ENCODE assay signal across 12 mouse cellular contexts in the genomic region with DNA sequence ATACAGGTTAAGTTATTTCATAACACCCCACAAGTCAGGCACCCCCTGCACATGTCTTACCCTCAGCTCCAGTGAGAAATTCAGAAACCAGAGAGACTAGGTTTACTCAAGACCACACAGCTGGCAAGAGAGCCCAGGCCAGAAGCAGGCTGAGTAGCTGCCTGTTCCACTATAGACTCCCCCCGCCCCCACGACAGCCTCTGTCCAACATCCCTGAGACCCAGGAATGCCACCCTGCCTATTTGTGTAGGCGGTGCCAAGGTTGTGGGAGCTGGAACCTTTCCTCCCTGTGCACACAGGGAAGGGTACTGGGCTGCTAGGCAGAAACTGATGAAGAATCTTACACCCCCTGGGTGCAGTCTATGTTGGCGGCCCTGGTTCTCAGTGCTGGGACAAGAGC.
"Had no signal": no experiment of that assay in that cellular context is flagged by ENCODE, and none has a peak within 500 bp of the region (broad histone marks: within the 10 kb centered on the region; RNA-seq: fewer than 3 reads in every experiment).

No protein-coding gene starts in this region.

- H3K36me3 ChIP-seq: intestine, embryonic 15.5 days; kidney, embryonic 15.5 days; limb, embryonic 10.5 days; liver, embryonic 15.5 days had no signal

- H3K4me3 ChIP-seq: intestine, embryonic 15.5 days; kidney, embryonic 15.5 days; left cerebral cortex, adult 2 months; limb, embryonic 10.5 days; liver, embryonic 15.5 days had no signal

- H3K9ac ChIP-seq: intestine, embryonic 15.5 days; kidney, embryonic 15.5 days; liver, embryonic 15.5 days; lung, embryonic 14.5 days had no signal

- H3K27ac ChIP-seq: intestine, embryonic 15.5 days; kidney, embryonic 15.5 days; left cerebral cortex, adult 2 months; limb, embryonic 10.5 days; liver, embryonic 15.5 days had no signal

- H3K4me1 ChIP-seq: liver, embryonic 15.5 days had no signal

- H3K9me3 ChIP-seq: intestine, embryonic 15.5 days; kidney, embryonic 15.5 days; limb, embryonic 10.5 days; liver, embryonic 15.5 days had no signal

- H3K4me2 ChIP-seq: intestine, embryonic 15.5 days; kidney, embryonic 15.5 days; liver, embryonic 11.5 days; liver, embryonic 15.5 days; lung, embryonic 14.5 days had no signal

- ATAC-seq: intestine, embryonic 15.5 days; midbrain, embryonic 16.5 days had no signal

- DNase-seq: kidney, adult 18-20 months; kidney, postnatal 14 days; lung, embryonic 14.5 days; lung, postnatal 36 days; thymus, postnatal 36 days had no signal
